Mouse (Mus musculus) liver, embryonic 14.5 days (tissue): ENCODE measurements around the gene Grap2.

Experiments used
- CTCF ChIP-seq: IDR thresholded peaks from 2 replicates; pipeline ENCODE4 v1.5.1; 2016; ENCODE audit warnings: antibody characterized with exemption, low read depth, control low read depth
- EP300 ChIP-seq: IDR thresholded peaks from 2 replicates; pipeline ENCODE4 v1.6.1; 2016; ENCODE audit warnings: antibody characterized with exemption, low read depth

DNA sequence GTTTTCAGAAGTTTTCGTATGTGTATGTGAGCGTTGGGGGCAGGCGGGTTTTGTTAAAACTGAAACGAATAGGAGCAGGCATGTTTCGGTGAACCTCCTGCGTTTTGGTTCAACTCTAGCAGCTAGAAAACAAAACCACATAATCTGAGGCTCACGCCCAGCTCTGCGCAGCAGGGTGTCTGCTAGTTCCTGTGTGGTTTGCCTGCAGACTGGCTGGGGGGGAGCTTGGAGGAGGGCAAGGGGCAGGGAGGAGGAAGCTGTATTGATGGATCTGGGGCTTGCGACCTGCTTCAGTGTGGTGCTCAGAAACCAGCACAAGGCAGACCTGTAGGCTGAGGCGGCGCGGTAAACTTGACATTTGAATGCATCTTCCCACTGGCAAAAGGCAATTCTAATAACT is at the start of gene Grap2:
- TF ChIP-seq CTCF (no peak), EP300 (no peak)
